Comparison of ENCODE assay signal across 7 mouse cellular contexts in the genomic region with DNA sequence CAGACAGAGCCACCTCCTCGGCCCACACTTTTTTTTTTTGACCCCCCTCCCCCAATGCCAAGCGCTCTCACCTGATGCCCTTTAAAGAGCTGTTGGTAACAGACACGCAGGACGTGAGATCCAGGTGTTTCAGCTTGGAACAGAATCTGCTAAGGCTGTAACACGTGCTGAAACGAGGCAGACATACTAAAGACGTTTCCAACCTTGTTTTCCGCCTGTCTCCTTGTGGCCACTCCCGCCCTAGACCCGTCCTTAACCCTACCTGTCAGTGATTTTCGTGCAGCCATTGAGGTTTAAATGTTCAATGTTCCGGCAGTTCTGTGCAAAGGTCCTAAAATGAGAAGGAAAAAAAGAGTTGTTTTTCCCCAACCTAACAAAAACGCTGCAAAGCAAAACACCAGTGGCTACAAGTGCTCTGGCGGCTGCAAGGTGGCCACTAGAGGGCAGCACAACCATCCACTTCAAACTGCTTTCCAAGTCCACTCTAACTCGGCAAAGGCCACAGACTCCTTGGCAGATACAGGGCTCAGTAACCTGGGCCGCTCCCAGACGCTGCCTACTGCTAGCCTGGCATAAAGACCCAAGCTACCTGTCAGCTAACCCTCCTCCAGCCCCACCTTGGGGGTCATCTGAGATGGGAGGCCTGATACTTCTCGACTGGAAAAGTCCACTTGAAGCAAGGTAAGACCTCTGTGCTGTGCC. TPM values are rescaled to one million over a fixed set of nuclear protein-coding genes. Genes with fewer than 3 reads are reported as not detected.
DNase-seq lines count a peak whose midpoint lies in the region; ATAC-seq lines count a peak whose summit lies in the region.

No protein-coding gene starts in this region.

- H3K27ac ChIP-seq in intestine, embryonic 15.5 days: no peak overlapping the region
- no peak overlapping the region for H3K27ac ChIP-seq in midbrain, embryonic 11.5 days (ENCODE audit: low read depth, low read length)

- intact Hi-C loops in gastrocnemius, postnatal 36 days (cut with DNase I): loop anchor here (5.0 kb wide), 1 partner anchor 127 kb away; no protein-coding TSS in a partner anchor
- intact Hi-C loops in left cerebral cortex, postnatal 36 days (cut with DNase I): loop anchor here (5.0 kb wide), 1 partner anchor 122 kb away; no protein-coding TSS in a partner anchor

- peak; percentile 86 for ATAC-seq in intestine, embryonic 15.5 days
- ATAC-seq in midbrain, embryonic 11.5 days (ENCODE audit: low FRiP score): peak; percentile 75

- H3K27me3 ChIP-seq in intestine, embryonic 15.5 days (replicated peaks): no peaks in the 10 kb centered on the region
- no peaks in the 10 kb centered on the region for H3K27me3 ChIP-seq in midbrain, embryonic 11.5 days (ENCODE audit: control insufficient read depth, insufficient read depth, low read length)

- no peaks in the 10 kb centered on the region for H3K4me1 ChIP-seq in intestine, embryonic 15.5 days (replicated peaks)
- H3K4me1 ChIP-seq in midbrain, embryonic 11.5 days (ENCODE audit: control insufficient read depth, insufficient read depth, low read length): no peaks in the 10 kb centered on the region

- peak overlapping the region; percentile 20; the same call in 1 of the 2 replicates for H3K4me3 ChIP-seq in intestine, embryonic 15.5 days (replicated peaks)
- no peak overlapping the region for H3K4me3 ChIP-seq in midbrain, embryonic 11.5 days (ENCODE audit: low read depth, low read length)

- WGBS in intestine, embryonic 15.5 days: 20% methylated on average over 18 of the region's 18 CpGs
- WGBS in midbrain, embryonic 11.5 days: 30% methylated on average over 18 of the region's 18 CpGs

- no peaks in the 10 kb centered on the region for H3K36me3 ChIP-seq in intestine, embryonic 15.5 days
- H3K36me3 ChIP-seq in midbrain, embryonic 11.5 days (ENCODE audit: control insufficient read depth, insufficient read depth, low read length): no peaks in the 10 kb centered on the region

- H3K4me2 ChIP-seq in intestine, embryonic 15.5 days (replicated peaks): peak overlapping the region; percentile 58
- H3K4me2 ChIP-seq in midbrain, embryonic 11.5 days: peak overlapping the region; percentile 17; the same call in 1 of the 2 replicates

- H3K9me3 ChIP-seq in intestine, embryonic 15.5 days: no peaks in the 10 kb centered on the region
- H3K9me3 ChIP-seq in midbrain, embryonic 11.5 days (ENCODE audit: control insufficient read depth, low read length): no peaks in the 10 kb centered on the region

- DNase-seq in adrenal gland, adult 2 months: peak; percentile 79
- peak; percentile 76 for DNase-seq in embryo, embryonic 11.5 days (ENCODE audit: low read depth, low spot score)
- DNase-seq in gastrocnemius, postnatal 36 days: peak; percentile 71 to 76
- DNase-seq in left cerebral cortex, postnatal 36 days (ENCODE audit: low spot score in 2 of 2): peak; percentile 70 to 78
- DNase-seq in midbrain, embryonic 11.5 days (ENCODE audit: low spot score, missing footprints): peak; percentile 98
- peak; percentile 78 for DNase-seq in skeletal muscle tissue, adult 2 months (ENCODE audit: low read depth, low spot score)

- peak overlapping the region; percentile 21; the same call in 1 of the 2 replicates for H3K9ac ChIP-seq in intestine, embryonic 15.5 days
- H3K9ac ChIP-seq in midbrain, embryonic 11.5 days (ENCODE audit: low read length): no peak overlapping the region

RNA-seq across cellular contexts. Expression of gene Fbxl2, which starts 55.3 kb away (rescaled TPM):
- 1 to 10 TPM; 1.9 to 2.1 TPM for total RNA-seq in adrenal gland, adult 2 months (2021)
- polyA plus RNA-seq in adrenal gland, adult 2 months (2012; rRNA removed): 4.3 TPM in 2 replicates
- total RNA-seq in gastrocnemius, postnatal 36 days (2021): under 1 TPM; 0.44 to 0.77 TPM
- polyA plus RNA-seq in intestine, embryonic 15.5 days (2015; fragmentation: Nextera tagmentation; extraction: Ambion mirVana): 2.7 and 3.2 TPM in 2 replicates
- 10 to 100 TPM; 53.0 to 55.9 TPM for total RNA-seq in left cerebral cortex, postnatal 36 days (2021)
- polyA plus RNA-seq in midbrain, embryonic 11.5 days (2014; fragmentation: Nextera tagmentation; extraction: Ambion mirVana): 7.9 and 8.1 TPM in 2 replicates

RNA-seq across cellular contexts. Expression of gene Ubp1, which starts 60.0 kb away (rescaled TPM):
- 10 to 100 TPM; 42.0 to 74.1 TPM for total RNA-seq in adrenal gland, adult 2 months (2021)
- polyA plus RNA-seq in adrenal gland, adult 2 months (2012; rRNA removed): 42.2 and 48.0 TPM in 2 replicates
- total RNA-seq in gastrocnemius, postnatal 36 days (2021): 10 to 100 TPM; 17.0 to 17.6 TPM
- 29.3 and 29.5 TPM in 2 replicates for polyA plus RNA-seq in intestine, embryonic 15.5 days (2015; fragmentation: Nextera tagmentation; extraction: Ambion mirVana)
- 10 to 100 TPM; 53.9 to 82.7 TPM for total RNA-seq in left cerebral cortex, postnatal 36 days (2021)
- 45.8 and 46.8 TPM in 2 replicates for polyA plus RNA-seq in midbrain, embryonic 11.5 days (2014; fragmentation: Nextera tagmentation; extraction: Ambion mirVana)

Comparison
In these comparisons a context has a peak if more than half of its experiments do, and no peak if none do; other contexts are left out.
1. RNA of gene Fbxl2, which starts 55.3 kb away (total RNA-seq): 53.0 to 55.9 TPM in left cerebral cortex, postnatal 36 days; 1.9 to 2.1 TPM in adrenal gland, adult 2 months and 0.44 to 0.77 TPM in gastrocnemius, postnatal 36 days; every median in the first group is over 10 times any median in the second.
2. Peak in every context shown above with its lines, with median percentiles within 50 percentile points of each other: DNase-seq.